Mouse (Mus musculus): ENCODE results near the gene Polr3e. TPM values are rescaled to one million over a fixed set of nuclear protein-coding genes. Genes with fewer than 3 reads are reported as not detected.
"Not testable (repeated sequence)": the region's sequence is repeated elsewhere in the genome, so short reads cannot be mapped to it uniquely, and the experiment has no call there.

Gene Polr3e
- polyA plus RNA-seq, 1 experiment from 2014 or later: 28.3 TPM

DNA sequence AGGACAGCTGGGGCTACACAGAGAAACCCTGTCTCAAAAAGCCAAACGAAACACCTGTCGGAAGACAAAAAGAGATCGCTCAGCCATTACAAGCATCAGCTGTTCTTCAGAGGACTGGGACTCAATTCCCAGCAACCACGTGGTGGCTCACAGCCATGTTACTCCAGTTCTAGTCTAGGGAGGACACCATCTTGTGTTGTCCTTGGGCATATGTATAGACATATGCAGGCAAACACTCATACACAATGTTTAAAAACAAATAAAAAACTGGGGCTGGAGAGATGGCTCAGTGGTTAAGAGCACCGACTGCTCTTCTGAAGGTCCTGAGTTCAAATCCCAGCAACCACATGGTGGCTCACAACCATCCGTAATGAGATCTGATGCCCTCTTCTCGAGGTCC lies 36.0 kb downstream of the Polr3e start:
- H3K36me3 ChIP-seq (ENCODE audit: control insufficient read depth, insufficient read depth, low read length): peaks cover 11% of the 10 kb centered on the region; the same call in 1 of the 2 replicates
- H3K4me1 ChIP-seq (replicated peaks; ENCODE audit: control insufficient read depth, insufficient read depth, low read length); H3K4me3 ChIP-seq (ENCODE audit: low read length); H3K9ac ChIP-seq (ENCODE audit: low read length); H3K9me3 ChIP-seq (ENCODE audit: control insufficient read depth, low read length); H3K27me3 ChIP-seq (ENCODE audit: control insufficient read depth, insufficient read depth, low read depth, low read length); ATAC-seq (ENCODE audit: low read depth); H3K4me2 ChIP-seq (ENCODE audit: low read depth, low read length); H3K27ac ChIP-seq (ENCODE audit: low read length): not testable (repeated sequence)
- 88% methylated on average over 7 of the region's 7 CpGs for WGBS

DNA sequence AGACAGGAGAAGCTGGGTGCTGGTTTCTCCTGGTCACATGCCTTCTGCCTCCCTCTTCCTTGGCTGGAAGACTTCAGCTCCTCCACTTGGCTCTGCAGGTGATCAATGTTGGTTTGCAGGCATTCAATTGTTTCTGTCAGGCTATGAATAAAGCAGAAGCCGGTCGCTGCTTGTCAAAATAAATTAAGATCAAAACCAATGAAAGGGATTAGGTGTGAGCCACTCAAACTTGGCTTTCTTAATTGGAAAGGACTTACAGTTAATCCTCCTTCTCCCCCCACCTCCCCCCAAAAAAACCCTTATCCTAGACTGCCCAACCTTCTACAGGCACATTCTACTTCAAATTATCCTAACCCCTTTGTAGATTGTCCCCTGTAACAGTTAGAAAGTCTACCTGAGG lies 42.6 kb downstream of the Polr3e start:
- no peaks in the 10 kb centered on the region for H3K9me3 ChIP-seq (ENCODE audit: control insufficient read depth, low read length)
- no peaks in the 10 kb centered on the region for H3K27me3 ChIP-seq (ENCODE audit: control insufficient read depth, insufficient read depth, low read depth, low read length)
- H3K4me2 ChIP-seq (ENCODE audit: low read depth, low read length): no peak overlapping the region
- no peak overlapping the region for H3K27ac ChIP-seq (ENCODE audit: low read length)
- peaks cover 9% of the 10 kb centered on the region; the same call in 1 of the 2 replicates for H3K36me3 ChIP-seq (ENCODE audit: control insufficient read depth, insufficient read depth, low read length)
- WGBS: 81% methylated on average over 2 of the region's 2 CpGs
- no peak overlapping the region for H3K9ac ChIP-seq (ENCODE audit: low read length)
- no peaks in the 10 kb centered on the region for H3K4me1 ChIP-seq (replicated peaks; ENCODE audit: control insufficient read depth, insufficient read depth, low read length)
- ATAC-seq (ENCODE audit: low read depth): no peak
- H3K4me3 ChIP-seq (ENCODE audit: low read length): no peak overlapping the region

DNA sequence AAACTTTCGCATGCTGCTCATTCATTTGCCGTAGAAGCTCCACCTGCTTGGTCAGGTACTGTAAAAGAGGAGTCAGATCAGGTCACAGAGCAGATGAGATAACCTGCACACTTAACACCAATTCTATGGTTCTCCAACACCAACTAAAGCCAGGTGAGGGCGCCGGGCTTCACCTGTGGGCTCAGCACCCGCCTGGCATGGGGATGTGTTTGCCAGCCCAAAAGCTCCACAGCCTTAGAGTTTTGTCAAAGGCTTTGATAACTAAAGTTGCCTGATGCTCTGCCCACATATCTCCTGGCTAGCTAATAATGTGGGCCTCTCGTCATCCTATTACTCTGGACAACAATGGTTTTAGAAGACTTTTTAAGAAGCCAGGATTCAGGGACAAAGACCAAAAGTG lies 43.1 kb downstream of the Polr3e start:
- no peak for ATAC-seq (ENCODE audit: low read depth)
- no peaks in the 10 kb centered on the region for H3K9me3 ChIP-seq (ENCODE audit: control insufficient read depth, low read length)
- WGBS: 76% methylated on average over 6 of the region's 6 CpGs
- no peak overlapping the region for H3K4me2 ChIP-seq (ENCODE audit: low read depth, low read length)
- H3K4me1 ChIP-seq (replicated peaks; ENCODE audit: control insufficient read depth, insufficient read depth, low read length): no peaks in the 10 kb centered on the region
- H3K9ac ChIP-seq (ENCODE audit: low read length): no peak overlapping the region
- H3K27ac ChIP-seq (ENCODE audit: low read length): no peak overlapping the region
- peaks cover 9% of the 10 kb centered on the region; the same call in 1 of the 2 replicates for H3K36me3 ChIP-seq (ENCODE audit: control insufficient read depth, insufficient read depth, low read length)
- H3K27me3 ChIP-seq (ENCODE audit: control insufficient read depth, insufficient read depth, low read depth, low read length): no peaks in the 10 kb centered on the region
- no peak overlapping the region for H3K4me3 ChIP-seq (ENCODE audit: low read length)

DNA sequence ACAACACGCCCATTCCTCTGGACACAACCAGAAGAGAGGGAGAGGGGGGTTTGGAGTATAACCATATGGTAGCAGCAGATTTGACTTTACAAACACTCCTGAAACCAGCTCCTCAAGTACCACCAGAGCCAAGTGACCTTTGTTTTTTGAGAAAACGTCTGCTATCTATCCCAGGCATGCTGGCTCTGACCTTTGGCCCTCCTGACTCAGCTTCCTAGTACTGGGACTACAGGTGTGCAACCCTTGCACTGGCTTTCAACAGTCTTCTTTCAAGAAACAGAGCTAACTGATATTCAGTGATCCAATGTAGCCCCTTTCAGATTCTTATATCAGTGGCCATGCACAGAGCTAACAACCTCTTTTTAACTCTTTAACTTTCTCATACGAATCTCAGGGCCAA lies 44.3 kb downstream of the Polr3e start:
- WGBS: 47% methylated on average over 3 of the region's 3 CpGs
- ATAC-seq (ENCODE audit: low read depth): no peak
- Histone ChIP-seq H3K9me3 (ENCODE audit: control insufficient read depth, low read length) (no peaks in the 10 kb centered on the region), H3K27me3 (ENCODE audit: control insufficient read depth, insufficient read depth, low read depth, low read length) (no peaks in the 10 kb centered on the region), H3K36me3 (ENCODE audit: control insufficient read depth, insufficient read depth, low read length) (peaks cover 9% of the 10 kb centered on the region; the same call in 1 of the 2 replicates), H3K4me2 (ENCODE audit: low read depth, low read length) (no peak overlapping the region), H3K4me1 (replicated peaks; ENCODE audit: control insufficient read depth, insufficient read depth, low read length) (no peaks in the 10 kb centered on the region), H3K9ac (ENCODE audit: low read length) (no peak overlapping the region), H3K27ac (ENCODE audit: low read length) (no peak overlapping the region), H3K4me3 (ENCODE audit: low read length) (no peak overlapping the region)

GRCm38 (mm10) chr7:120963126-120963525 lies 45.6 kb downstream of the Polr3e start:
- Histone ChIP-seq H3K9ac (ENCODE audit: low read length) (no peak overlapping the region), H3K4me2 (ENCODE audit: low read depth, low read length) (no peak overlapping the region), H3K4me3 (ENCODE audit: low read length) (no peak overlapping the region), H3K36me3 (ENCODE audit: control insufficient read depth, insufficient read depth, low read length) (0 out of 2 replicates have a peak, but pooled peaks cover 2% of the 10 kb centered on the region), H3K27ac (ENCODE audit: low read length) (no peak overlapping the region), H3K27me3 (ENCODE audit: control insufficient read depth, insufficient read depth, low read depth, low read length) (no peaks in the 10 kb centered on the region), H3K4me1 (replicated peaks; ENCODE audit: control insufficient read depth, insufficient read depth, low read length) (no peaks in the 10 kb centered on the region), H3K9me3 (ENCODE audit: control insufficient read depth, low read length) (no peaks in the 10 kb centered on the region)
- 67% methylated on average over 5 of the region's 5 CpGs for WGBS
- no peak for ATAC-seq (ENCODE audit: low read depth)

DNA sequence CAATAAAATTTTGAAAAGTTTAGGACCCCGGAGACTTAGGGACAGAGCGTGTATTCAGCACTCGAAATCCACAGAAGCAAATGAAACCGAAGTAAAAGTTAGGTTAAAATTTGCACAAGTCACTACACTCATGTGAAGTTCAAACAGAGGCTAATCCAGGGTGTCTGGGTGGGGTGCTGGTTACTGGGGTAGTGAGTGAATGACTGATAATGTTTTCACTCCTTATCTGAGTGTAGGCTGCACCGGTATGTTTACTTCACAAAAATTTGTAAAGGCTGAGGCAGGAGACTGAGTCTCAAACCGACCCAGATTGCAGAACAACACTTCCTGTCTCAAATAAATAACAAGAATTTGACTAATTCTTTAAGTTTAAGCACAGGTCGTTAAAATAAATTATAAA lies 51.7 kb downstream of the Polr3e start:
- no peaks in the 10 kb centered on the region for H3K9me3 ChIP-seq (ENCODE audit: control insufficient read depth, low read length)
- 50% methylated on average over 7 of the region's 7 CpGs for WGBS
- H3K27me3 ChIP-seq (ENCODE audit: control insufficient read depth, insufficient read depth, low read depth, low read length): no peaks in the 10 kb centered on the region
- H3K4me1 ChIP-seq (replicated peaks; ENCODE audit: control insufficient read depth, insufficient read depth, low read length): peaks cover 6% of the 10 kb centered on the region
- no peak overlapping the region for H3K27ac ChIP-seq (ENCODE audit: low read length)
- H3K4me2 ChIP-seq (ENCODE audit: low read depth, low read length): no peak overlapping the region
- no peak for ATAC-seq (ENCODE audit: low read depth)
- no peaks in the 10 kb centered on the region for H3K36me3 ChIP-seq (ENCODE audit: control insufficient read depth, insufficient read depth, low read length)
- no peak overlapping the region for H3K9ac ChIP-seq (ENCODE audit: low read length)
- H3K4me3 ChIP-seq (ENCODE audit: low read length): no peak overlapping the region

GRCm38 (mm10) chr7:120970112-120970511 lies 52.6 kb downstream of the Polr3e start:
- no peak overlapping the region for H3K9ac ChIP-seq (ENCODE audit: low read length)
- no peaks in the 10 kb centered on the region for H3K36me3 ChIP-seq (ENCODE audit: control insufficient read depth, insufficient read depth, low read length)

GRCm38 (mm10) chr7:120972471-120972870 lies 54.9 kb downstream of the Polr3e start:
- H3K4me3 ChIP-seq (ENCODE audit: low read length); ATAC-seq (ENCODE audit: low read depth); H3K27me3 ChIP-seq (ENCODE audit: control insufficient read depth, insufficient read depth, low read depth, low read length); H3K27ac ChIP-seq (ENCODE audit: low read length); H3K4me2 ChIP-seq (ENCODE audit: low read depth, low read length); H3K9me3 ChIP-seq (ENCODE audit: control insufficient read depth, low read length); H3K9ac ChIP-seq (ENCODE audit: low read length); H3K36me3 ChIP-seq (ENCODE audit: control insufficient read depth, insufficient read depth, low read length): not testable (repeated sequence)
- 86% methylated on average over 2 of the region's 2 CpGs for WGBS
- H3K4me1 ChIP-seq (replicated peaks; ENCODE audit: control insufficient read depth, insufficient read depth, low read length): peaks cover 16% of the 10 kb centered on the region

More at GRCm38 (mm10) chr7:120970112-120970511, 52.6 kb downstream of the Polr3e start:
- Histone ChIP-seq H3K4me3 (ENCODE audit: low read length) (no peak overlapping the region), H3K4me2 (ENCODE audit: low read depth, low read length) (no peak overlapping the region), H3K4me1 (replicated peaks; ENCODE audit: control insufficient read depth, insufficient read depth, low read length) (peaks cover 6% of the 10 kb centered on the region), H3K27me3 (ENCODE audit: control insufficient read depth, insufficient read depth, low read depth, low read length) (no peaks in the 10 kb centered on the region), H3K9me3 (ENCODE audit: control insufficient read depth, low read length) (no peaks in the 10 kb centered on the region), H3K27ac (ENCODE audit: low read length) (no peak overlapping the region)
- ATAC-seq (ENCODE audit: low read depth): no peak
- WGBS: 65% methylated on average over 5 of the region's 5 CpGs

GRCm38 (mm10) chr7:120974001-120974400 lies 56.5 kb downstream of the Polr3e start:
- H3K9me3 ChIP-seq (ENCODE audit: control insufficient read depth, low read length): no peaks in the 10 kb centered on the region
- H3K27ac ChIP-seq (ENCODE audit: low read length): no peak overlapping the region
- H3K4me3 ChIP-seq (ENCODE audit: low read length): no peak overlapping the region
- peaks cover 16% of the 10 kb centered on the region for H3K4me1 ChIP-seq (replicated peaks; ENCODE audit: control insufficient read depth, insufficient read depth, low read length)
- WGBS: 37% methylated on average over 3 of the region's 3 CpGs
- no peak overlapping the region for H3K9ac ChIP-seq (ENCODE audit: low read length)
- no peaks in the 10 kb centered on the region for H3K27me3 ChIP-seq (ENCODE audit: control insufficient read depth, insufficient read depth, low read depth, low read length)
- no peak overlapping the region for H3K4me2 ChIP-seq (ENCODE audit: low read depth, low read length)
- peak; percentile 30 for ATAC-seq (ENCODE audit: low read depth)
- no peaks in the 10 kb centered on the region for H3K36me3 ChIP-seq (ENCODE audit: control insufficient read depth, insufficient read depth, low read length)

DNA sequence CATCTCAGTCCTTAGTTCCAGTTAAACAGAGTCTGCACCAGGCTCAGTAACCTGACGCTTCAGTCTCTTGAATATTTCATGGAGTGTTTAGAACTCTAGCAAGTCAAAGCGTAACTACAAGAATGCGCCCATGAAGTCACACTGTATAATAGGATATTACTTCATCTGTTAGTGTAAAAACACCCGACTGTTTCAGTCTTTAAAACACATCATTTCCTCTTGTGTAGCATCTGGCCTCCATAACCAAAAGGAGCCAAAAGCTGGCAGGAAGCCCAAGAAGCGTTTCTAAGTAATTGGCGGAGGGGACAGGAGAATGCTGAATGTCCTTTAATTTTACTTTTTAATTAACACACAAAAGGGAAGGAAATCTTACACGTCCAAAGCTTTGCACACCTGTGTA lies 59.5 kb downstream of the Polr3e start:
- H3K27me3 ChIP-seq (ENCODE audit: control insufficient read depth, insufficient read depth, low read depth, low read length): no peaks in the 10 kb centered on the region
- H3K4me3 ChIP-seq (ENCODE audit: low read length): no peak overlapping the region
- H3K9ac ChIP-seq (ENCODE audit: low read length): no peak overlapping the region
- peaks cover 23% of the 10 kb centered on the region for H3K4me1 ChIP-seq (replicated peaks; ENCODE audit: control insufficient read depth, insufficient read depth, low read length)
- no peaks in the 10 kb centered on the region for H3K9me3 ChIP-seq (ENCODE audit: control insufficient read depth, low read length)
- 31% methylated on average over 7 of the region's 7 CpGs for WGBS
- H3K4me2 ChIP-seq (ENCODE audit: low read depth, low read length): peak overlapping the region; percentile 13
- no peaks in the 10 kb centered on the region for H3K36me3 ChIP-seq (ENCODE audit: control insufficient read depth, insufficient read depth, low read length)
- peak overlapping the region; percentile 60 for H3K27ac ChIP-seq (ENCODE audit: low read length)
- ATAC-seq (ENCODE audit: low read depth): peak; percentile 53

Data from lung, embryonic 16.5 days (tissue).